ENCODE assay signal across 19 mouse cellular contexts in genomic region chr1:175988448-175988847, GRCm38 (mm10). TPM values are rescaled to one million over a fixed set of nuclear protein-coding genes. Genes with fewer than 3 reads are reported as not detected.
DNase-seq lines count a peak whose midpoint lies in the region; ATAC-seq and TF ChIP-seq lines count a peak whose summit lies in the region.
"Had no signal": no experiment of that assay in that cellular context is flagged by ENCODE, and none has a peak within 500 bp of the region (broad histone marks: within the 10 kb centered on the region; RNA-seq: fewer than 3 reads in every experiment).

No protein-coding gene starts in this region.

- no peaks in the 10 kb centered on the region for H3K36me3 ChIP-seq in heart, embryonic 10.5 days
- H3K36me3 ChIP-seq in lung, embryonic 14.5 days (ENCODE audit: insufficient read depth): no peaks in the 10 kb centered on the region
- no peaks in the 10 kb centered on the region for H3K36me3 ChIP-seq in lung, postnatal 0 days (ENCODE audit: insufficient read depth, low read length)
- H3K36me3 ChIP-seq in midbrain, embryonic 13.5 days: no peaks in the 10 kb centered on the region
- H3K36me3 ChIP-seq: heart, embryonic 13.5 days; hindbrain, embryonic 15.5 days had no signal

- no peaks in the 10 kb centered on the region for H3K4me1 ChIP-seq in heart, embryonic 10.5 days
- no peaks in the 10 kb centered on the region for H3K4me1 ChIP-seq in lung, embryonic 14.5 days (ENCODE audit: insufficient read depth)
- no peaks in the 10 kb centered on the region for H3K4me1 ChIP-seq in lung, postnatal 0 days (ENCODE audit: insufficient read depth, low read depth, low read length)
- no peaks in the 10 kb centered on the region for H3K4me1 ChIP-seq in midbrain, embryonic 13.5 days (replicated peaks)
- H3K4me1 ChIP-seq: forebrain, embryonic 13.5 days; heart, embryonic 13.5 days; hindbrain, embryonic 15.5 days had no signal

- TF ChIP-seq EP300 in lung, postnatal 0 days (IDR thresholded peaks at IDR 0.05): no peak

- H3K4me3 ChIP-seq in heart, embryonic 10.5 days: no peak overlapping the region
- no peak overlapping the region for H3K4me3 ChIP-seq in lung, embryonic 14.5 days (ENCODE audit: low read depth, low read length)
- H3K4me3 ChIP-seq in lung, postnatal 0 days (ENCODE audit: low read depth, low read length): no peak overlapping the region
- H3K4me3 ChIP-seq in midbrain, embryonic 13.5 days (replicated peaks): no peak overlapping the region
- H3K4me3 ChIP-seq: forebrain, embryonic 13.5 days; heart, adult 2 months; heart, embryonic 13.5 days; hindbrain, embryonic 15.5 days had no signal

- no peak overlapping the region for H3K4me2 ChIP-seq in lung, embryonic 14.5 days
- H3K4me2 ChIP-seq in lung, postnatal 0 days (replicated peaks; ENCODE audit: low read depth, low read length): no peak overlapping the region
- H3K4me2 ChIP-seq in midbrain, embryonic 13.5 days (replicated peaks): no peak overlapping the region
- H3K4me2 ChIP-seq: forebrain, embryonic 13.5 days; heart, embryonic 13.5 days; hindbrain, embryonic 15.5 days had no signal

- no peaks in the 10 kb centered on the region for H3K9me3 ChIP-seq in heart, embryonic 10.5 days
- no peaks in the 10 kb centered on the region for H3K9me3 ChIP-seq in lung, embryonic 14.5 days (ENCODE audit: low read depth, low read length)
- H3K9me3 ChIP-seq in lung, postnatal 0 days (ENCODE audit: low read length): no peaks in the 10 kb centered on the region
- no peaks in the 10 kb centered on the region for H3K9me3 ChIP-seq in midbrain, embryonic 13.5 days
- H3K9me3 ChIP-seq: forebrain, embryonic 13.5 days; hindbrain, embryonic 15.5 days had no signal

- H3K27me3 ChIP-seq in heart, embryonic 10.5 days (ENCODE audit: insufficient read depth, poor library complexity, severe bottlenecking): no peaks in the 10 kb centered on the region
- no peaks in the 10 kb centered on the region for H3K27me3 ChIP-seq in lung, embryonic 14.5 days (ENCODE audit: insufficient read depth, low read length)
- H3K27me3 ChIP-seq in lung, postnatal 0 days (replicated peaks; ENCODE audit: insufficient read depth, low read length): no peaks in the 10 kb centered on the region
- H3K27me3 ChIP-seq in midbrain, embryonic 13.5 days: no peaks in the 10 kb centered on the region
- H3K27me3 ChIP-seq: forebrain, embryonic 13.5 days; heart, embryonic 13.5 days; hindbrain, embryonic 15.5 days had no signal

- no peak overlapping the region for H3K9ac ChIP-seq in lung, embryonic 14.5 days
- H3K9ac ChIP-seq in lung, postnatal 0 days (replicated peaks; ENCODE audit: low read depth): no peak overlapping the region
- H3K9ac ChIP-seq in midbrain, embryonic 13.5 days (replicated peaks): no peak overlapping the region
- H3K9ac ChIP-seq: forebrain, embryonic 13.5 days; forebrain, postnatal 0 days; heart, embryonic 13.5 days; hindbrain, embryonic 15.5 days had no signal

- WGBS in heart, embryonic 10.5 days: 88% methylated on average over 5 of the region's 5 CpGs
- WGBS in lung, embryonic 14.5 days: 86% methylated on average over 5 of the region's 5 CpGs
- WGBS in lung, postnatal 0 days: 77% methylated on average over 5 of the region's 5 CpGs
- 94% methylated on average over 5 of the region's 5 CpGs for WGBS in midbrain, embryonic 13.5 days

- peak; percentile 30 for DNase-seq in cerebellum, adult 11-12 months
- no peak for DNase-seq in cerebellum, postnatal 4 days (ENCODE audit: low spot score in 2 of 2)
- peak; percentile 52 for DNase-seq in heart, embryonic 10.5 days (ENCODE audit: low spot score)
- DNase-seq in heart, adult 8-10 months (ENCODE audit: low spot score): no peak
- no peak for DNase-seq in lung, embryonic 14.5 days
- no peak for DNase-seq in lung, postnatal 0 days (ENCODE audit: low spot score)
- DNase-seq: adrenal gland, postnatal 10 days; forebrain, postnatal 0 days; gastrocnemius, postnatal 14 days; heart, adult 2 months; heart, postnatal 36 days had no signal

- no peak overlapping the region for H3K27ac ChIP-seq in heart, embryonic 10.5 days
- H3K27ac ChIP-seq in lung, embryonic 14.5 days (ENCODE audit: low read depth): peak overlapping the region; percentile 56; the same call in 1 of the 2 replicates
- no peak overlapping the region for H3K27ac ChIP-seq in lung, postnatal 0 days (ENCODE audit: low read length)
- no peak overlapping the region for H3K27ac ChIP-seq in midbrain, embryonic 13.5 days
- H3K27ac ChIP-seq: forebrain, embryonic 13.5 days; heart, adult 2 months; heart, embryonic 13.5 days; hindbrain, embryonic 15.5 days had no signal

- no peak for TF ChIP-seq CTCF in lung, embryonic 14.5 days (IDR thresholded peaks at IDR 0.05; ENCODE audit: low read depth)
- no peak for TF ChIP-seq CTCF in lung, postnatal 0 days (IDR thresholded peaks at IDR 0.05)

- ATAC-seq in lung, embryonic 14.5 days (ENCODE audit: insufficient read depth): peak; percentile 52; the same call in 1 of the 2 replicates
- ATAC-seq in lung, postnatal 0 days: no peak; the same call in 1 of the 2 replicates
- ATAC-seq in midbrain, embryonic 13.5 days: no peak
- ATAC-seq: forebrain, embryonic 13.5 days; forebrain, postnatal 0 days had no signal

RNA-seq across cellular contexts. Expression of gene Rbm8a2, which starts 9.5 kb away (rescaled TPM):
- 0.34 and 0.72 TPM in 2 replicates for polyA plus RNA-seq in heart, embryonic 10.5 days (2016; fragmentation: Nextera tagmentation; extraction: Ambion mirVana)
- total RNA-seq in heart, adult 8-10 months (2022): not detected
- 0.78 and 1.0 TPM in 2 replicates for polyA plus RNA-seq in lung, embryonic 14.5 days (2014; fragmentation: Nextera tagmentation; extraction: Ambion mirVana)
- polyA plus RNA-seq in lung, postnatal 0 days (2015; fragmentation: Nextera tagmentation; extraction: Ambion mirVana): 0.35 and 0.68 TPM in 2 replicates
- polyA plus RNA-seq in midbrain, embryonic 13.5 days (2015; fragmentation: Nextera tagmentation; extraction: Ambion mirVana): 0.52 and 0.85 TPM in 2 replicates
- total RNA-seq: adrenal gland, postnatal 10 days; adrenal gland, postnatal 4 days; gastrocnemius, adult 18-20 months; gastrocnemius, postnatal 14 days; heart, adult 2 months; heart, postnatal 36 days had no signal
- polyA plus RNA-seq: gonadal fat pad, adult 2 months; heart, adult 2 months; heart, postnatal 0 days had no signal

Comparison
In these comparisons a context has a peak if more than half of its experiments do, and no peak if none do; other contexts are left out.
1. DNase-seq: peak in cerebellum, adult 11-12 months (single experiment) and heart, embryonic 10.5 days (single experiment); none in cerebellum, postnatal 4 days (0 of 2), heart, adult 8-10 months (single experiment), lung, embryonic 14.5 days (single experiment) and lung, postnatal 0 days (single experiment).